Mouse (Mus musculus) midbrain, embryonic 13.5 days (tissue): ENCODE measurements around the gene Ttc3. TPM values are rescaled to one million over a fixed set of nuclear protein-coding genes. Genes with fewer than 3 reads are reported as not detected.
"Not testable (repeated sequence)": the region's sequence is repeated elsewhere in the genome, so short reads cannot be mapped to it uniquely, and the experiment has no call there.

Source experiments
- ATAC-seq: fragments of 200-750 bp; cut with Nextera tagmentation; 2 replicates; pipeline ENCODE4 v1.8.0; 2017; ENCODE audit warnings: mild to moderate bottlenecking, moderate TSS enrichment, moderate library complexity
- H3K27ac ChIP-seq: fragments of 300-500 bp; sonication (generic); 2 replicates; pipeline ENCODE4 v1.5.1; 2015; ENCODE audit warnings: inconsistent platforms, mild to moderate bottlenecking, moderate library complexity
- H3K27me3 ChIP-seq: fragments of 300-500 bp; sonication (generic); 2 replicates; pipeline ENCODE4 v1.6.1; 2015; ENCODE audit warnings: mild to moderate bottlenecking, inconsistent platforms
- H3K36me3 ChIP-seq: fragments of 300-500 bp; sonication (generic); 2 replicates; pipeline ENCODE4 v1.6.1; 2015; ENCODE audit warnings: mild to moderate bottlenecking, inconsistent platforms
- H3K4me1 ChIP-seq: fragments of 300-500 bp; sonication (generic); replicated peaks from 2 replicates; pipeline ENCODE4 v1.6.1; 2015; ENCODE audit warnings: inconsistent platforms
- H3K4me2 ChIP-seq: fragments of 300-500 bp; sonication (generic); replicated peaks from 2 replicates; pipeline ENCODE4 v1.6.1; 2015; ENCODE audit warnings: moderate library complexity, mild to moderate bottlenecking, inconsistent platforms
- H3K4me3 ChIP-seq: fragments of 300-500 bp; sonication (generic); replicated peaks from 2 replicates; pipeline ENCODE4 v1.5.1; 2015; ENCODE audit warnings: mild to moderate bottlenecking, inconsistent platforms
- H3K9ac ChIP-seq: fragments of 300-500 bp; sonication (generic); replicated peaks from 2 replicates; pipeline ENCODE4 v1.6.1; 2015; ENCODE audit warnings: mild to moderate bottlenecking, inconsistent platforms
- H3K9me3 ChIP-seq: fragments of 300-500 bp; sonication (generic); 2 replicates; pipeline ENCODE4 v1.6.1; 2016; ENCODE audit warnings: mild to moderate bottlenecking, inconsistent platforms
- WGBS: fragments of 180-500 bp; shearing (Covaris S2); methylation state at CpG from one replicate; pipeline ENCODE4 v1.1.7; 2015; 5-methylcytosine and 5-hydroxymethylcytosine counted together
- polyA plus RNA-seq: library from polyadenylated mRNA; unstranded; fragments of >200 nt; fragmentation: Nextera tagmentation; extraction: Ambion mirVana; gene quantifications from 2 replicates; pipeline ENCODE4 v1.2.1, GENCODE M21; 2015

The Ttc3 gene
- polyA plus RNA-seq, 1 experiment from 2014 or later = 803 TPM

DNA sequence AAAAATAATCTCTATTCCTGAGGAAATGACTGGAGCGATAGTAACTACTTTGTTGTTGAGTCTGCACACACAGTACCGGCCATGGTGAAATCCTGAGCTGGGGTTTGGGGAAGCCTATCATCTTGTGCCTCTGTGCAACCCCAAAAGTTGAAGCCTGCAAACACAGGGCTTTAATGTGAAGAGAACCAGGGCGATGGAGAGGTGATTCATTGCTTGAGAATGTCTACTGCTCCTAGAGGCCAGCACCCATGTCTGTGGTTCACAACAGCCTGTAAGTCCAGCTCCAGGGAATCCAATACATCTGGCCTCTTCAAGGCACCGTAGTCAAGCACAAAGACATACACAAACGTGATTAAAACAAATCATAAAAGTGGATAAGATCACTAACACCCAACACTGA lies 116.9 kb downstream of the Ttc3 start:
- no peaks in the 10 kb centered on the region for H3K9me3 ChIP-seq
- H3K9ac ChIP-seq = no peak overlapping the region
- H3K4me3 ChIP-seq = no peak overlapping the region

DNA sequence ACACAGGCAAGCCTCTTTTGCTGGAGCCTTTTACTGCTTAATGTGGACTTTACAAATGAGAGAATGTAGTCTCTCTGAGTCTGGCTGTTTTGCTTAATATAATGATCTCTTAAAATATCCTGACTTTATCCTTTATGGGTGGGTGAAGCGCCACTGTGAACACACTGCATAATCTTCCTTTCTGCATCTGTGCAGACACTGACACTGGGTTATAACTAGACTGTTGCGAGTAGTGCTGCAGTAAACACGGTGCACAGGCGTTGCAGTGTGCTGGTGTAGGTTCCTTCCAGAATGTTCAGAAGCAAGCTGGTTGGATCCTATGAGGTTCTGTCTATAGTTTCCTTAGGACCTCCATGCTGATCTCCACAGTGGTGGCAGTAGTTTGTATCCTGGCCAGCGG lies 118.9 kb downstream of the Ttc3 start:
- Histone ChIP-seq H3K27ac (no peak overlapping the region), H3K27me3 (no peaks in the 10 kb centered on the region), H3K4me2 (no peak overlapping the region), H3K4me3 (no peak overlapping the region), H3K36me3 (no peaks in the 10 kb centered on the region), H3K9me3 (no peaks in the 10 kb centered on the region), H3K4me1 (no peaks in the 10 kb centered on the region), H3K9ac (no peak overlapping the region)
- no peak for ATAC-seq
- 90% methylated on average over 5 of the region's 5 CpGs for WGBS

More for the DNA sequence above, 116.9 kb downstream of the Ttc3 start:
- H3K4me2 ChIP-seq = no peak overlapping the region
- 93% methylated on average over 5 of the region's 5 CpGs for WGBS
- no peaks in the 10 kb centered on the region for H3K4me1 ChIP-seq
- H3K36me3 ChIP-seq = no peaks in the 10 kb centered on the region
- no peak overlapping the region for H3K27ac ChIP-seq
- H3K27me3 ChIP-seq = no peaks in the 10 kb centered on the region
- no peak for ATAC-seq

DNA sequence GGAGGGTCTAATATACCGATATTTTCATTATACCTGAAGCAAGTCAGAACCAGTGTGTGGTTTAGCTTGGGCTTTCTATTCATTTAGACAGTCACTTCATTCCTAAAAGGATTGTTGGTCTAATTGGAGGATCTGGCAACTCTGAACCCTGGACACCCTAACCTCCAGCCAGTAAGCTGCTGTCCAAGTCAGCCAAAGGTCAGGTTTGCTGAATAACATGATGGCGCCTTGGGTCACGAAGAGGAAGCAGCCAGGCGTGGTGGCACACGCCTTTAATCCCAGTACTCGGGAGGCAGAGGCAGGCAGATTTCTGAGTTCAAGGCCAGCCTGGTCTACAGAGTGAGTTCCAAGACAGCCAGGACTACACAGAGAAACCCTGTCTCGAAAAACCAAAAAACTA lies 126.8 kb downstream of the Ttc3 start:
- H3K36me3 ChIP-seq = peaks cover 64% of the 10 kb centered on the region
- H3K27ac ChIP-seq, H3K9me3 ChIP-seq, H3K27me3 ChIP-seq, H3K4me2 ChIP-seq, ATAC-seq, H3K4me3 ChIP-seq, H3K4me1 ChIP-seq, H3K9ac ChIP-seq: not testable (repeated sequence)
- WGBS = 94% methylated on average over 7 of the region's 7 CpGs

DNA sequence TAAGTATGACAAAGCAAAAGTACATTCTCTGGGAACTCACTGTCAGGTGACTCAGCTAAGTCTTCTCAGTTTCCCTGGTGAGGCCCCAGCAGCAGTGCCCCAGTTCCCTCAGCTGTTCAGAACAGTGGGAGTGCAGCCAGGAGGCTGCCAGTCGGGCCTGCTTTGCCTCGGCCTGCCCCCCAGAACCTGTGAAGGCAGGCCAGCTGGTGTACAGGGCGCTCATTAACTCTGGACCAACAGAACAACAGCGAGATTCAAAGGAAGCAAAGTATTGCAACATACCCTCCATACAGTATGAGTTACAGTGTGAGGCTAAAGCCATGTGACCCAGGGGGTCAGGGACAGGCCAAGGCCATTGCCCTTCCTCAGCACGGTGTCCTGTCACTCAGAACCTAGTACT lies 127.5 kb downstream of the Ttc3 start:
- no peaks in the 10 kb centered on the region for H3K9me3 ChIP-seq
- H3K36me3 ChIP-seq = peaks cover 71% of the 10 kb centered on the region
- no peaks in the 10 kb centered on the region for H3K4me1 ChIP-seq
- H3K4me2 ChIP-seq = no peak overlapping the region
- H3K4me3 ChIP-seq = no peak overlapping the region
- ATAC-seq = no peak
- H3K27ac ChIP-seq = no peak overlapping the region
- WGBS = 86% methylated on average over 5 of the region's 5 CpGs
- no peaks in the 10 kb centered on the region for H3K27me3 ChIP-seq
- H3K9ac ChIP-seq = no peak overlapping the region

DNA sequence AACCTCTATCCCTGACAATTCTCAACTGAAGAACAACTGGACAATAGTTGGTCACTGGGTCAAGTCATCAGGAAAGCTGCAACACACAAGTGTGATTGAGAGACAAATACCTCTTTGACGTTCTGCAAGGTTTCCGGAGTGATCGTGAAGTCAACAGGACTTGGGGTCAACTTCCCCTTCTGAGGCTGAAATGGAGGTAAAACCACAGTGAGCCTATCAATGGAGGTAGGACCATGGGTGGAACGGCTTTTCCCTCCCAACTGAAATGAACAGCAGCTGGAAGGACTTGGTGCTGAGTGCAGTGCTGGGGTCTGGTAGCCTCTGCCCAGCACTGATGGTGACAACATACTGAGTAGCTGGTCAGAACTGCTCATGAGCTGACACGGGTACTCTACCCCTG lies 133.8 kb downstream of the Ttc3 start:
- 89% methylated on average over 5 of the region's 5 CpGs for WGBS
- no peak for ATAC-seq

DNA sequence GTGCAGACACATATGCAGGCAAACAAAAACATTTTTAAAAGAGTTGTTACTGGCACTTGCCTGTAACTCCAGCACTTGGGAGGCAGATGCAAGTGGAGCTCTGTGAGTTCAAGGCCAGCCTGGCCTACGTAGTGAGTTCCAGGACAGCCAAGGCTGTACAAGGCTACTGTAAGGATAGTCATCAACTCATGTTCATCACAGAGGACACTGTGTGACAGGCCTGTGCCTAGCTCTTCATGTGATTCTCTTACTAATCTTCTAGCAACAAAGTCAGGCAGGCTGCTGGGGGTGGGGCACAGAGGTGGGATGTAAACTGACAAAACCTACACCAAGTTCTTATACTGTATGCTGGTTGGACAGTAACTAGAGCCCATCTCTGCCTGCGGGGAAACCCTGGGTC lies 136.7 kb downstream of the Ttc3 start:
- H3K36me3 ChIP-seq = peaks cover 82% of the 10 kb centered on the region
- no peak overlapping the region for H3K4me3 ChIP-seq
- ATAC-seq = no peak
- no peaks in the 10 kb centered on the region for H3K9me3 ChIP-seq
- WGBS = 98% methylated on average over 2 of the region's 2 CpGs
- H3K4me2 ChIP-seq = no peak overlapping the region
- no peaks in the 10 kb centered on the region for H3K4me1 ChIP-seq
- H3K27me3 ChIP-seq = no peaks in the 10 kb centered on the region
- no peak overlapping the region for H3K27ac ChIP-seq
- H3K9ac ChIP-seq = no peak overlapping the region

More for the DNA sequence above, 133.8 kb downstream of the Ttc3 start:
- Histone ChIP-seq H3K4me1 (no peaks in the 10 kb centered on the region), H3K9ac (no peak overlapping the region), H3K27ac (no peak overlapping the region), H3K9me3 (no peaks in the 10 kb centered on the region), H3K27me3 (no peaks in the 10 kb centered on the region), H3K36me3 (peaks cover 85% of the 10 kb centered on the region), H3K4me3 (no peak overlapping the region), H3K4me2 (no peak overlapping the region)

DNA sequence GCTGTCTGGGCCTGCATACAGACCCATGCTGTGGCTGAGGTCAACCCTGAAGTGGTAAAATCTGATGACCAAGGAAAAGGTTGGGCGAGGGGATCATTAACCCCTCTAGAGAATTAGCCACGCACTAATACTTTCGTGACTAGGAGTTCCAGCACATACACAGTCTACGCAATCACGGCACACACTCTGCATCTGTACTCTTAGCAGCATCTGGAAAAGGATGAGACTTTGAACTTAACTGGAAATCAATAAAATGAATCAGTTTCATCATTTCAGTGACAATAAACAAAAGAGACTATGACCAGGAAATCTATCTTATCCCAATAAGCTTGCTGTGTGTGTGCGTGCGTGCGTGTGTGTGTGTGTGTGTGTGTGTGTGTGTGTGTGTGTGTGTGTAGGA lies 138.4 kb downstream of the Ttc3 start:
- ATAC-seq = no peak
- Histone ChIP-seq H3K27me3 (no peaks in the 10 kb centered on the region), H3K4me3 (no peak overlapping the region), H3K4me2 (no peak overlapping the region), H3K9ac (no peak overlapping the region), H3K9me3 (no peaks in the 10 kb centered on the region), H3K36me3 (peaks cover 66% of the 10 kb centered on the region), H3K27ac (no peak overlapping the region), H3K4me1 (no peaks in the 10 kb centered on the region)
- WGBS = 97% methylated on average over 8 of the region's 8 CpGs

DNA sequence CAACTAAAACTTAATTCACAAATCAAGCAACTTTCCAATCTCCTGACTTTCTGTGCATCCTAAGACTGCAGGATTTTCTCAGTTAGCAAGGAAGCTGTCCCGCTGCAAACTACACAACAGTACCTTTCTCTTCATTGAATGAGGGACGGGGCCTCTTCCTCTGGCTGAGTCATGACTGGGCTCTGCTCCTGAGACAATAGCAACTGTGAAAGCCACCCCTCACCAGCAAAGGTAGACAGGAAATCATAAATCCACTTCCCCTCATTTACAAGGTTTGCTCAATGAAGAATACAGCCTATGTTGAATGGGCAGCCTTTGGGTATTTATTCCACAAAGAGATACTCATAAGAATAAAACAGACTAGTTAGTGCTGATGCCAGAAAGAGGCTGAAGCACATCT lies 139.6 kb downstream of the Ttc3 start:
- ATAC-seq = no peak
- Histone ChIP-seq H3K9ac (no peak overlapping the region), H3K9me3 (no peaks in the 10 kb centered on the region), H3K4me3 (no peak overlapping the region), H3K4me1 (no peaks in the 10 kb centered on the region), H3K36me3 (peaks cover 54% of the 10 kb centered on the region), H3K27me3 (no peaks in the 10 kb centered on the region), H3K4me2 (no peak overlapping the region), H3K27ac (no peak overlapping the region)
- 81% methylated on average over 2 of the region's 2 CpGs for WGBS

DNA sequence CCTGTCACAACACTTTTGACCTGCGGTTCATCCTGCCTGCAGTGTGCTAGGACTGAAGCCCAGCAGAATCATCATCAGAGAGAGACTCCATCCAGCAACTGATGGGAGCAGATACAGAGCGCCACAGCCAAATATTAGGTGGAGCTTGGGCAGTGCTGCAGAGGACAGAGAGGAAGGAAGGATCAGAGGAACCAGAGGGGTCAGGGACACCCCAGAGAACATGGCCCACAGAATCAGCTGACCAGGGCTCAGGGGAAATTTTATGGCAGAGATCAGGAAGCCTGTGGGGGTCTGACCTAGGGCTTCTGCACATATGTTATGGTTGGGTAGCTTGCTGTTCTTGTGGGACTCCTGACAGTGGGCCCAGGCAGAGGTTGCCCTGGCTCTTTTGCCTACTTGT lies 147.2 kb downstream of the Ttc3 start:
- Histone ChIP-seq H3K4me3 (no peak overlapping the region), H3K9ac (no peak overlapping the region), H3K27ac (no peak overlapping the region), H3K4me2 (no peak overlapping the region), H3K27me3 (no peaks in the 10 kb centered on the region), H3K4me1 (0 out of 2 replicates have a peak, but pooled peaks cover 4% of the 10 kb centered on the region), H3K36me3 (no peaks in the 10 kb centered on the region), H3K9me3 (no peaks in the 10 kb centered on the region)
- WGBS = 94% methylated on average over 2 of the region's 2 CpGs
- ATAC-seq = no peak

Other genes with a start within 250 kb of the Ttc3 start
- 9.2 and 9.8 TPM in 2 replicates for gene Hlcs, start 57.0 kb upstream of the Ttc3 start, polyA plus RNA-seq
- gene Ripply3, start 42.2 kb upstream of the Ttc3 start, polyA plus RNA-seq = 1.2 and 1.3 TPM in 2 replicates
- gene Pigp, start 1.2 kb downstream of the Ttc3 start, polyA plus RNA-seq = 134 and 157 TPM in 2 replicates
- gene Vps26c, start 156.2 kb downstream of the Ttc3 start, polyA plus RNA-seq = 72.4 and 80.7 TPM in 2 replicates
- gene Dyrk1a, start 199.4 kb downstream of the Ttc3 start, polyA plus RNA-seq = 11.7 and 12.7 TPM in 2 replicates